Mouse (Mus musculus): ENCODE data around the gene Ube2q2. TPM values are rescaled to one million over a fixed set of nuclear protein-coding genes. Genes with fewer than 3 reads are reported as not detected.
"Not testable (repeated sequence)": the region's sequence is repeated elsewhere in the genome, so short reads cannot be mapped to it uniquely, and the experiment has no call there.

Ube2q2 gene
- polyA plus RNA-seq, 1 experiment from 2014 or later, result 31.3 TPM

- DNase-seq (ENCODE audit: low spot score), result no peak
- no peaks in the 10 kb centered on the region for H3K4me1 ChIP-seq
- H3K27ac ChIP-seq, result no peak overlapping the region
- WGBS, result 83% methylated on average over 6 of the region's 6 CpGs
- H3K27me3 ChIP-seq (ENCODE audit: insufficient read depth, poor library complexity, severe bottlenecking), result no peaks in the 10 kb centered on the region
- no peak overlapping the region for H3K4me3 ChIP-seq
- no peaks in the 10 kb centered on the region for H3K36me3 ChIP-seq
- no peaks in the 10 kb centered on the region for H3K9me3 ChIP-seq
These were observed 102.1 kb downstream of the Ube2q2 start for GRCm38 (mm10) chr9:55250595-55251247.

GRCm38 (mm10) chr9:55252097-55252496, 103.4 kb downstream of the Ube2q2 start:
- DNase-seq (ENCODE audit: low spot score); H3K36me3 ChIP-seq; H3K4me1 ChIP-seq; H3K4me3 ChIP-seq; H3K9me3 ChIP-seq; H3K27me3 ChIP-seq (ENCODE audit: insufficient read depth, poor library complexity, severe bottlenecking); H3K27ac ChIP-seq: not testable (repeated sequence)
- 43% methylated on average over 2 of the region's 2 CpGs for WGBS

DNA sequence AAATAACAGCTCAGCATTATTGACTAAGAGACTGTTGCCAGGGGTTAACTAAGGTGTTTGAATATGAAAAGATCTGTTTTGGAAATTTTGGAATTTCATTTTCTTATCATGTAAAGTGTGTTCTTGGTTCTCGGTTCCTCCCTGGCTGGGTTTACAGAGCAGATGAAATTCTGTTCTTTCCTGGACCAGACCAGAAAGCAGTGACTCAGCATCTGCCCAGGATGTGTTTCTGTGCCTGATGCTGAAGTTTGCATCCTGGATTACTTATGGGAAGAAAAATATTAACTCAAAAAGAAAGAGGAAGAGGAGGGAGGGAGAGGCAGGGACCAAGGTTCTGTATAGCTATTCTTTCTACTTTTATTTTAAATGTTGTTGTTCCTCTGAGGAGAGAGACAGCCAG, 105.2 kb downstream of the Ube2q2 start:
- Histone ChIP-seq H3K4me3 (no peak overlapping the region), H3K4me1 (no peaks in the 10 kb centered on the region), H3K27ac (no peak overlapping the region), H3K9me3 (no peaks in the 10 kb centered on the region), H3K36me3 (no peaks in the 10 kb centered on the region), H3K27me3 (ENCODE audit: insufficient read depth, poor library complexity, severe bottlenecking) (no peaks in the 10 kb centered on the region)
- DNase-seq (ENCODE audit: low spot score), result no peak
- WGBS, result 65% methylated on average over 1 of the region's 1 CpGs

DNA sequence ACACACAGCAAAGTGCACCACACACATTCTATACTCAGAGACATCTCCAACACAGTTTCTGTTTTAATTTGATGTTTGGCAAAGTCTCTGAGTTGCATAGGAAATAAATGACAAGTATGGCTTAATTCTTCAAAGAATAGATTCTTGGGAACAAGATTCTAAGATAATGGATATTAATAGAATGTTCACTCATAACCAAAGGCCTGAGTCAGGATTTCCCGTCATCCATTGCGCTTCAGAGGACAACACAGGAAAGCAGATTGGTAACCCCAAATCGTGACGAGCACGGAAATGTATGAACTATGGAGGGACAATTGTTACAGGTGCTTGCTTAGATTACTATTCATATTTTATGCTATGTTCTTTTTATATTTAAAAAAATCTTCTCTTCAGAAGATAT, 106.4 kb downstream of the Ube2q2 start:
- H3K27ac ChIP-seq, result no peak overlapping the region
- DNase-seq (ENCODE audit: low spot score), result no peak
- 91% methylated on average over 5 of the region's 5 CpGs for WGBS
- H3K4me1 ChIP-seq, result no peaks in the 10 kb centered on the region
- H3K27me3 ChIP-seq (ENCODE audit: insufficient read depth, poor library complexity, severe bottlenecking), result no peaks in the 10 kb centered on the region
- no peaks in the 10 kb centered on the region for H3K9me3 ChIP-seq
- H3K4me3 ChIP-seq, result no peak overlapping the region
- H3K36me3 ChIP-seq, result no peaks in the 10 kb centered on the region

DNA sequence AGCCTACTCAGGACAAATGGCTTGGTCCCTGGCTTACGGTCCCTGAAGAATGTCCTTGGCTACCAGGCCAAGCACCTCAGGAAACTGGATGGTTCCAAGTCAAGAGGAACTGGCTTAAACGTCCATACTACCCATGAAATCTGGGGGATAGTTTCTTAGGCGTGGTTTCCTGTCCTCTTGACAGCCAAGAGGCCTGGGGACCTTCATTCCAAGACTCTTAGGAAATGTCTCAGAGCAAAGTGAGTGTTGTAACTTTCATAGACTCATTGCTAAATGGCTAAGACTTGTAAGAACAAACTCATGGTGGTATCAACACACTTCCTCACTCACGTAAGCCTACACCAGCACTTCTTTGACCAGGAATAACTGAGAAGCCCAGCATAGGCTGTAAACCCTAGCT, 107.0 kb downstream of the Ube2q2 start:
- WGBS, result 65% methylated on average over 4 of the region's 4 CpGs

GRCm38 (mm10) chr9:55257105-55257504, 108.5 kb downstream of the Ube2q2 start:
- 90% methylated on average over 2 of the region's 2 CpGs for WGBS
- H3K27ac ChIP-seq, result no peak overlapping the region
- H3K36me3 ChIP-seq, result no peaks in the 10 kb centered on the region
- H3K27me3 ChIP-seq (ENCODE audit: insufficient read depth, poor library complexity, severe bottlenecking), result no peaks in the 10 kb centered on the region
- no peak overlapping the region for H3K4me3 ChIP-seq
- DNase-seq (ENCODE audit: low spot score), result no peak
- no peaks in the 10 kb centered on the region for H3K4me1 ChIP-seq
- H3K9me3 ChIP-seq, result no peaks in the 10 kb centered on the region

More for the DNA sequence above, 107.0 kb downstream of the Ube2q2 start:
- no peaks in the 10 kb centered on the region for H3K4me1 ChIP-seq
- no peaks in the 10 kb centered on the region for H3K9me3 ChIP-seq
- no peaks in the 10 kb centered on the region for H3K36me3 ChIP-seq
- H3K4me3 ChIP-seq, result no peak overlapping the region
- no peaks in the 10 kb centered on the region for H3K27me3 ChIP-seq (ENCODE audit: insufficient read depth, poor library complexity, severe bottlenecking)
- DNase-seq (ENCODE audit: low spot score), result no peak
- H3K27ac ChIP-seq, result no peak overlapping the region

Other genes with a start within 250 kb of the Ube2q2 start
- gene Hykk, start 231.6 kb upstream of the Ube2q2 start, polyA plus RNA-seq (2016; fragmentation: Nextera tagmentation; extraction: Ambion mirVana), result 3.3 and 3.6 TPM in 2 replicates
- 269 and 307 TPM in 2 replicates for gene Psma4, start 198.1 kb upstream of the Ube2q2 start, polyA plus RNA-seq (2016; fragmentation: Nextera tagmentation; extraction: Ambion mirVana)
- 0.78 and 1.2 TPM in 2 replicates for gene AY074887, start 197.9 kb upstream of the Ube2q2 start, polyA plus RNA-seq (2016; fragmentation: Nextera tagmentation; extraction: Ambion mirVana)
- 0.22 and 0.30 TPM in 2 replicates for gene Chrna5, start 168.0 kb upstream of the Ube2q2 start, polyA plus RNA-seq (2016; fragmentation: Nextera tagmentation; extraction: Ambion mirVana)
- gene Chrna3, start 122.3 kb upstream of the Ube2q2 start, polyA plus RNA-seq (2016; fragmentation: Nextera tagmentation; extraction: Ambion mirVana), result 0.16 and 0.49 TPM in 2 replicates
- gene Chrnb4, start 100.1 kb upstream of the Ube2q2 start, polyA plus RNA-seq (2016; fragmentation: Nextera tagmentation; extraction: Ambion mirVana), result 0.28 and 0.59 TPM in 2 replicates
- gene Fbxo22, start 60.1 kb downstream of the Ube2q2 start, polyA plus RNA-seq (2016; fragmentation: Nextera tagmentation; extraction: Ambion mirVana), result 69.3 and 70.6 TPM in 2 replicates
- 1.3 and 1.4 TPM in 2 replicates for gene Nrg4, start 178.0 kb downstream of the Ube2q2 start, polyA plus RNA-seq (2016; fragmentation: Nextera tagmentation; extraction: Ambion mirVana)
- 0.11 and 0.13 TPM in 2 replicates for gene Tmem266, start 178.1 kb downstream of the Ube2q2 start, polyA plus RNA-seq (2016; fragmentation: Nextera tagmentation; extraction: Ambion mirVana)

Data from heart, embryonic 10.5 days (tissue).